Mouse (Mus musculus): ENCODE data around the gene Arsj. TPM values are rescaled to one million over a fixed set of nuclear protein-coding genes. Genes with fewer than 3 reads are reported as not detected.

Arsj gene
- 0.20 and 0.43 TPM in 2 replicates for polyA plus RNA-seq (2014; fragmentation: Nextera tagmentation; extraction: Ambion mirVana)

DNA sequence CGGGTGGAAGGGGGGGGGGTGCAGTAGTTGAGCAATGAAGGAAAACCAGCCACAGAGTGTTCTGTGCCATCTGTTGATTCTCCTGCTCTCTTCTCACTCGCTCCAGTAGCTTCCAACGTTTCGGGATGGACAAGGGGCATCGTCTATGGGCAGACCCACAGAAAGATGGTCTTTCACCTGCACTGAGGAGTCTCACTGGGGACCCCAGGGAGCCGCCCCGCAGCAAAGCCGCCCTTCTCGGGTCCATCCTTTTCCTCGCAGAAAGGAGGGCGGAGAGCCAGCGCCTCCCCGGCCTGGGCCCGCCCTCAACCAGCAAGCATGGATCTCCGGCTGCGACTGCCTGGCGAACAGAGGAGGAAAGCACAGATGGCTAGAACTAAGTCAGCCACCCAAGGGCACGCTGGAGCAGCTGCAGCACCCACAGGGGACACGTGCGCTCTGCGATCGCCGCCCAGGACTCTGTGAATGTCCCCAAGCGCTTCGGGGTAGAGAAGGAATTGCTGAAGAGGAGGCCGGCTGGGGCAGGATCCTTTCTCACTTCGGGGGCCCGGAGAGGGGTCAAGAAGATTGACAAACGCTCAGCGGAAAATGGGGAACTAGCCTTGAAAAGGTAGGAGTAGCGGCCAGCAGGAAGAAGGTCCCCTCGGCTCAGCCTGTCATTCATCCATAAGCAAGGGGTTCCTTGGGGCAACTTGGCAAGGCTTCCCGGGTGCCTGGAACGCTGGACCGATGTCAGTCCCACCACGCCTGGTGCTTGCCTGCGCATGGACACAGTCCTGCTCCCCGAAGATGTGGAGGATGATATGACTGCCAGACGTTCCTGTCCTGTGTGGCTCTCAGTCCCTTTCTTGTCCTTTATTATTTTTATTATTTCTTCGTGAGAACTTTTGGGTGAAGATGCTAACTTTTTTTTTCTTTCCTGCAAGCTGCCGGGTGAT is at the start of gene Arsj:
Gene Arsj, plus strand, starts transcription at position 117 of the 938 bp plus-strand sequence.
- H3K9me3 ChIP-seq (ENCODE audit: control insufficient read depth, low read length): no peaks in the 10 kb centered on the region
- 15% methylated on average over 41 of the region's 41 CpGs for WGBS
- DNase-seq (ENCODE audit: low spot score) (no peak), ATAC-seq (ENCODE audit: low FRiP score) (peak; percentile 76)
- H3K27me3 ChIP-seq (ENCODE audit: control insufficient read depth, insufficient read depth, low read length): no peaks in the 10 kb centered on the region
- H3K4me1 ChIP-seq (replicated peaks; ENCODE audit: control insufficient read depth, insufficient read depth, low read length): peaks cover 7% of the 10 kb centered on the region; the same call in 1 of the 2 replicates
- no peak within 1 kb of the TSS for H3K27ac ChIP-seq
- H3K36me3 ChIP-seq (replicated peaks; ENCODE audit: control insufficient read depth, insufficient read depth): no peaks in the 10 kb centered on the region
- peak within 1 kb of the TSS; percentile 61 for H3K9ac ChIP-seq
- peak within 1 kb of the TSS; percentile 35 for H3K4me3 ChIP-seq (replicated peaks; ENCODE audit: low read length)
- peak within 1 kb of the TSS; percentile 83 for H3K4me2 ChIP-seq (replicated peaks)

DNA sequence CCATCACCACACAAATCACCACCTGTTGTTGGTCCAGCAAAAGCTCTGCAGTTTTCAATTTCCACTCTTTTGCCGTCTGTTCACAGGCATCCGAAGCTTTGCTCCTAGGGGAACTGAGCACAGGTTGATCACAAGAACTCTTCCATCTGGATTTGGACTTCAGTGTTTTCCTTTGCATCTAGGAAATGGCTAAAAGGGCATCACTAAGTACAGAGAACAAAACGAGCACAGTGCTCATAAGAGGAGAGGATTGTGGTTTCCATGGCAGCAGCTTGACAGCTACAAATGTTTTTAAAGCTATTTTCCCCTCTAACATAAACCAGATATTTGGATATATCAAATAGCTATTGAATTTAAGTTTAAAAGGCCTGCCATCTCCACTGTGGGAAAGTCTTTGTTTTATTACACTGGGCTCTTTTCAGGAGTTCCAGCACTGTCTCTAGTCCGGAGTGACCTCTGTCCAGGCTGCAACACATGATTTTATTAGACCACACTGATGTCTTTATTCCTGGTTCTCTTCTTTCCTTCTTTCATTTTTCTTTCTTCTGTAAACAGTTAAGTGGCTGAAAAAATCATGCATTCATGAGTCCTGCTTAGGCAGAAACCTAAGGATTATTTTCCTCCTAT is 38.5 kb upstream of the Arsj start:
- ATAC-seq (ENCODE audit: low FRiP score) (no peak), DNase-seq (ENCODE audit: low spot score) (no peak)
- H3K4me2 ChIP-seq (replicated peaks): no peak overlapping the region

GRCm38 (mm10) chr3:126325891-126326627 is 37.4 kb upstream of the Arsj start:
- H3K36me3 ChIP-seq (replicated peaks; ENCODE audit: control insufficient read depth, insufficient read depth): no peaks in the 10 kb centered on the region
- no peak overlapping the region for H3K4me3 ChIP-seq (replicated peaks; ENCODE audit: low read length)
- H3K27me3 ChIP-seq (ENCODE audit: control insufficient read depth, insufficient read depth, low read length): no peaks in the 10 kb centered on the region
- ATAC-seq (ENCODE audit: low FRiP score): no peak
- DNase-seq (ENCODE audit: low spot score): no peak
- WGBS: 41% methylated on average over 4 of the region's 4 CpGs
- no peaks in the 10 kb centered on the region for H3K9me3 ChIP-seq (ENCODE audit: control insufficient read depth, low read length)
- no peak overlapping the region for H3K9ac ChIP-seq
- H3K27ac ChIP-seq: no peak overlapping the region
- no peaks in the 10 kb centered on the region for H3K4me1 ChIP-seq (replicated peaks; ENCODE audit: control insufficient read depth, insufficient read depth, low read length)
- H3K4me2 ChIP-seq (replicated peaks): no peak overlapping the region

More for the DNA sequence above, 38.5 kb upstream of the Arsj start:
- H3K4me3 ChIP-seq (replicated peaks; ENCODE audit: low read length): no peak overlapping the region
- H3K27ac ChIP-seq: peak overlapping the region; percentile 26; the same call in 1 of the 2 replicates
- WGBS: 31% methylated on average over 4 of the region's 4 CpGs
- no peaks in the 10 kb centered on the region for H3K4me1 ChIP-seq (replicated peaks; ENCODE audit: control insufficient read depth, insufficient read depth, low read length)
- no peaks in the 10 kb centered on the region for H3K9me3 ChIP-seq (ENCODE audit: control insufficient read depth, low read length)
- no peak overlapping the region for H3K9ac ChIP-seq
- H3K36me3 ChIP-seq (replicated peaks; ENCODE audit: control insufficient read depth, insufficient read depth): no peaks in the 10 kb centered on the region
- H3K27me3 ChIP-seq (ENCODE audit: control insufficient read depth, insufficient read depth, low read length): no peaks in the 10 kb centered on the region

DNA sequence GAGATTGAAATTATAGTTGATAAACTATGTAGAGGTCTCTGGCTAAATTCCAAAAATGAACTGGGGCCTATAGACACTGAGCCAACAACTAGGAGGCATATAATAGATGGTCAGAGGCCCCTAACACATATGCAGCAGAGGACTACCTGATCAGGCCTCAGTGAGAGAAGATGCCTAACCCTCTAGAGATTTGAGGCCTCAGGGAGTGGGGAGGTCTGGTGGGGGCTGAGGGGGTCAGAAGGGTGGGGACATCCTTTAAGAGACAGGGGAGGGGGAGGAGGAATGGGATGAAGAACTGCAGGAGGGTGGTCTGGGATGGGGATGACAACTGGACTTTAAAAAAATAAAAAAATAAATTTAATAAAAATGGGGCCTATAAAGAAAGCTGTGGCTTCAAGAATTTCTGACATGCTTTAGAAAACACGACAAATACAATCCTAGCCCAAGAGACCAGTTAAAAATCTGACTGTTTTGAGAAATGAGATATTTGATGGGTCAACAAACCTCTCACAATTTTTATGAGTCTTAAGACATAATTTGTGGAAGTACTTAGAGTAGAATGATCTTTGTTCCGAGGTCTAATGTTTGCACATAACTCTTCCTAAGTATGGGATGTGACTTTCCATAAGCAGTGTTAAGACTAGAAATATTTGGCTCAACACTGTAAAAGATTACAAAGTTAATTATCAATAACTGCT is 36.7 kb upstream of the Arsj start:
- Histone ChIP-seq H3K4me2 (replicated peaks) (no peak overlapping the region), H3K4me3 (replicated peaks; ENCODE audit: low read length) (no peak overlapping the region), H3K27me3 (ENCODE audit: control insufficient read depth, insufficient read depth, low read length) (no peaks in the 10 kb centered on the region), H3K9ac (no peak overlapping the region), H3K4me1 (replicated peaks; ENCODE audit: control insufficient read depth, insufficient read depth, low read length) (no peaks in the 10 kb centered on the region), H3K27ac (no peak overlapping the region), H3K36me3 (replicated peaks; ENCODE audit: control insufficient read depth, insufficient read depth) (no peaks in the 10 kb centered on the region), H3K9me3 (ENCODE audit: control insufficient read depth, low read length) (no peaks in the 10 kb centered on the region)
- DNase-seq (ENCODE audit: low spot score) (no peak), ATAC-seq (ENCODE audit: low FRiP score) (no peak)
- WGBS: 95% methylated on average over 2 of the region's 2 CpGs

GRCm38 (mm10) chr3:126335329-126335728 is 28.2 kb upstream of the Arsj start:
- Histone ChIP-seq H3K27ac (no peak overlapping the region), H3K4me1 (replicated peaks; ENCODE audit: control insufficient read depth, insufficient read depth, low read length) (no peaks in the 10 kb centered on the region), H3K27me3 (ENCODE audit: control insufficient read depth, insufficient read depth, low read length) (no peaks in the 10 kb centered on the region), H3K9me3 (ENCODE audit: control insufficient read depth, low read length) (no peaks in the 10 kb centered on the region), H3K4me3 (replicated peaks; ENCODE audit: low read length) (no peak overlapping the region), H3K9ac (no peak overlapping the region), H3K4me2 (replicated peaks) (no peak overlapping the region), H3K36me3 (replicated peaks; ENCODE audit: control insufficient read depth, insufficient read depth) (no peaks in the 10 kb centered on the region)
- no peak for DNase-seq (ENCODE audit: low spot score)
- 61% methylated on average over 4 of the region's 4 CpGs for WGBS
- ATAC-seq (ENCODE audit: low FRiP score): no peak

GRCm38 (mm10) chr3:126344745-126345144 is 18.7 kb upstream of the Arsj start:
- Histone ChIP-seq H3K4me2 (replicated peaks) (no peak overlapping the region), H3K36me3 (replicated peaks; ENCODE audit: control insufficient read depth, insufficient read depth) (no peaks in the 10 kb centered on the region), H3K9me3 (ENCODE audit: control insufficient read depth, low read length) (no peaks in the 10 kb centered on the region), H3K9ac (no peak overlapping the region), H3K27ac (no peak overlapping the region), H3K27me3 (ENCODE audit: control insufficient read depth, insufficient read depth, low read length) (no peaks in the 10 kb centered on the region), H3K4me3 (replicated peaks; ENCODE audit: low read length) (no peak overlapping the region), H3K4me1 (replicated peaks; ENCODE audit: control insufficient read depth, insufficient read depth, low read length) (no peaks in the 10 kb centered on the region)
- DNase-seq (ENCODE audit: low spot score): no peak
- WGBS: 100% methylated on average over 1 of the region's 1 CpGs
- no peak for ATAC-seq (ENCODE audit: low FRiP score)

GRCm38 (mm10) chr3:126359760-126360159 is 3.7 kb upstream of the Arsj start:
- Histone ChIP-seq H3K4me3 (replicated peaks; ENCODE audit: low read length) (no peak overlapping the region), H3K4me2 (replicated peaks) (no peak overlapping the region), H3K27me3 (ENCODE audit: control insufficient read depth, insufficient read depth, low read length) (no peaks in the 10 kb centered on the region), H3K9ac (no peak overlapping the region), H3K27ac (no peak overlapping the region), H3K9me3 (ENCODE audit: control insufficient read depth, low read length) (no peaks in the 10 kb centered on the region), H3K4me1 (replicated peaks; ENCODE audit: control insufficient read depth, insufficient read depth, low read length) (peaks cover 7% of the 10 kb centered on the region; the same call in 1 of the 2 replicates), H3K36me3 (replicated peaks; ENCODE audit: control insufficient read depth, insufficient read depth) (no peaks in the 10 kb centered on the region)
- no peak for ATAC-seq (ENCODE audit: low FRiP score)
- WGBS: 67% methylated on average over 1 of the region's 1 CpGs
- DNase-seq (ENCODE audit: low spot score): no peak

- H3K27ac ChIP-seq: no peak overlapping the region
- WGBS: 91% methylated on average over 2 of the region's 2 CpGs
- no peaks in the 10 kb centered on the region for H3K9me3 ChIP-seq (ENCODE audit: control insufficient read depth, low read length)
- no peak overlapping the region for H3K4me2 ChIP-seq (replicated peaks)
- no peak overlapping the region for H3K4me3 ChIP-seq (replicated peaks; ENCODE audit: low read length)
- no peak for DNase-seq (ENCODE audit: low spot score)
- H3K27me3 ChIP-seq (ENCODE audit: control insufficient read depth, insufficient read depth, low read length): no peaks in the 10 kb centered on the region
- peaks cover 7% of the 10 kb centered on the region; the same call in 1 of the 2 replicates for H3K4me1 ChIP-seq (replicated peaks; ENCODE audit: control insufficient read depth, insufficient read depth, low read length)
- H3K9ac ChIP-seq: no peak overlapping the region
- no peak for ATAC-seq (ENCODE audit: low FRiP score)
- no peaks in the 10 kb centered on the region for H3K36me3 ChIP-seq (replicated peaks; ENCODE audit: control insufficient read depth, insufficient read depth)
Observed at GRCm38 (mm10) chr3:126362392-126362791, 1.1 kb upstream of the Arsj start.

Measured in hindbrain, embryonic 14.5 days (tissue).